Mouse (Mus musculus): Measurements from ENCODE around the gene Frmd6. TPM values are rescaled to one million over a fixed set of nuclear protein-coding genes. Genes with fewer than 3 reads are reported as not detected.

Frmd6 gene
- total RNA-seq, 2 experiments from 2014 or later = 2.6 to 7.4 TPM

- no peak for ATAC-seq (replicated peaks; ENCODE audit: poor library complexity, severe bottlenecking)
Observed at GRCm38 (mm10) chr12:70890405-70890804, 65.1 kb downstream of the Frmd6 start.

GRCm38 (mm10) chr12:70890874-70891470, 65.7 kb downstream of the Frmd6 start:
- no peak for ATAC-seq (replicated peaks; ENCODE audit: poor library complexity, severe bottlenecking)

- no peak for ATAC-seq (replicated peaks; ENCODE audit: poor library complexity, severe bottlenecking)
Observed at GRCm38 (mm10) chr12:70895275-70895674, 70.0 kb downstream of the Frmd6 start.

GRCm38 (mm10) chr12:70896068-70896467, 70.8 kb downstream of the Frmd6 start:
- ATAC-seq (replicated peaks; ENCODE audit: poor library complexity, severe bottlenecking) = no peak

GRCm38 (mm10) chr12:70897434-70897833, 72.1 kb downstream of the Frmd6 start:
- no peak for ATAC-seq (replicated peaks; ENCODE audit: poor library complexity, severe bottlenecking)

- peak; percentile 56 for ATAC-seq (replicated peaks; ENCODE audit: poor library complexity, severe bottlenecking)
Observed at GRCm38 (mm10) chr12:70898450-70898849, 73.1 kb downstream of the Frmd6 start.

GRCm38 (mm10) chr12:70904471-70904870, 79.2 kb downstream of the Frmd6 start:
- no peak for ATAC-seq (replicated peaks; ENCODE audit: poor library complexity, severe bottlenecking)

GRCm38 (mm10) chr12:70906867-70907266, 81.6 kb downstream of the Frmd6 start:
- ATAC-seq (replicated peaks; ENCODE audit: poor library complexity, severe bottlenecking) = no peak

- no peak for ATAC-seq (replicated peaks; ENCODE audit: poor library complexity, severe bottlenecking)
Observed at GRCm38 (mm10) chr12:70907651-70908050, 82.3 kb downstream of the Frmd6 start.

- no peak for ATAC-seq (replicated peaks; ENCODE audit: poor library complexity, severe bottlenecking)
Observed at GRCm38 (mm10) chr12:70908076-70908475, 82.8 kb downstream of the Frmd6 start.

GRCm38 (mm10) chr12:70910241-70910720, 85.0 kb downstream of the Frmd6 start:
- peak; percentile 56 for ATAC-seq (replicated peaks; ENCODE audit: poor library complexity, severe bottlenecking)

- ATAC-seq (replicated peaks; ENCODE audit: poor library complexity, severe bottlenecking) = peak; percentile 50
Observed at GRCm38 (mm10) chr12:70911029-70911428, 85.7 kb downstream of the Frmd6 start.

GRCm38 (mm10) chr12:70911676-70912379, 86.5 kb downstream of the Frmd6 start:
- ATAC-seq (replicated peaks; ENCODE audit: poor library complexity, severe bottlenecking) = peak; percentile 79

GRCm38 (mm10) chr12:70913429-70913828, 88.1 kb downstream of the Frmd6 start:
- ATAC-seq (replicated peaks; ENCODE audit: poor library complexity, severe bottlenecking) = peak; percentile 33; the same call in 1 of the 2 replicates

GRCm38 (mm10) chr12:70914387-70914786, 89.1 kb downstream of the Frmd6 start:
- ATAC-seq (replicated peaks; ENCODE audit: poor library complexity, severe bottlenecking) = no peak

GRCm38 (mm10) chr12:70929781-70930180, 104.5 kb downstream of the Frmd6 start:
- no peak for ATAC-seq (replicated peaks; ENCODE audit: poor library complexity, severe bottlenecking)

- peak; percentile 26 for ATAC-seq (replicated peaks; ENCODE audit: poor library complexity, severe bottlenecking)
Observed at GRCm38 (mm10) chr12:70937150-70937549, 111.8 kb downstream of the Frmd6 start.

GRCm38 (mm10) chr12:70937571-70938384, 112.5 kb downstream of the Frmd6 start, which contains the start of gene Actr10:
Gene Actr10, plus strand, starts transcription at chr12:70937857.
- peak; percentile 99 for ATAC-seq (replicated peaks; ENCODE audit: poor library complexity, severe bottlenecking)

GRCm38 (mm10) chr12:70940806-70941205, 115.5 kb downstream of the Frmd6 start:
- no peak for ATAC-seq (replicated peaks; ENCODE audit: poor library complexity, severe bottlenecking)

- ATAC-seq (replicated peaks; ENCODE audit: poor library complexity, severe bottlenecking) = no peak
Observed at GRCm38 (mm10) chr12:70944181-70944580, 118.9 kb downstream of the Frmd6 start.
